Mouse (Mus musculus) liver, adult 2 months (tissue): ENCODE measurements around the gene Saysd1. TPM values are rescaled to one million over a fixed set of nuclear protein-coding genes. Genes with fewer than 3 reads are reported as not detected.

ENCODE experiments used
- DNase-seq: peaks from one replicate; pipeline ENCODE4 v3.0.0-alpha.2; 2011; ENCODE audit warnings: low read depth, low spot score; ENCODE audit errors: extremely low read depth
- H3K27ac ChIP-seq: fragments of 200-500 bp; replicated peaks from 2 replicates; pipeline ENCODE4 v1.5.1; 2012; ENCODE audit warnings: low read depth, mild to moderate bottlenecking, control low read depth, inconsistent platforms, low read length; ENCODE audit not compliant: insufficient read depth
- H3K27me3 ChIP-seq: fragments of 200-500 bp; 2 replicates; pipeline ENCODE4 v1.6.1; 2012; ENCODE audit warnings: mild to moderate bottlenecking, moderate library complexity, low read length, inconsistent platforms; ENCODE audit not compliant: control insufficient read depth, insufficient read depth
- H3K36me3 ChIP-seq: fragments of 200-500 bp; 2 replicates; pipeline ENCODE4 v1.6.1; 2012; ENCODE audit warnings: low read length, inconsistent platforms; ENCODE audit not compliant: control insufficient read depth, insufficient read depth
- H3K4me1 ChIP-seq: fragments of 200-500 bp; 2 replicates; pipeline ENCODE4 v1.6.1; 2011; ENCODE audit warnings: low read length; ENCODE audit not compliant: control insufficient read depth, insufficient read depth
- H3K4me3 ChIP-seq: fragments of 200-500 bp; 2 replicates; pipeline ENCODE4 v1.5.1; 2011; ENCODE audit warnings: low read depth, mild to moderate bottlenecking, control low read depth, low read length, moderate library complexity; ENCODE audit not compliant: insufficient read depth
- H3K79me2 ChIP-seq: fragments of 200-500 bp; 2 replicates; pipeline ENCODE4 v1.6.1; 2012; ENCODE audit warnings: inconsistent platforms, mild to moderate bottlenecking, low read length, moderate library complexity; ENCODE audit not compliant: control insufficient read depth, insufficient read depth
- H3K9ac ChIP-seq: fragments of 200-500 bp; 2 replicates; pipeline ENCODE4 v1.6.1; 2012; ENCODE audit warnings: low read depth, mild to moderate bottlenecking, control low read depth, inconsistent platforms, low read length
- CTCF ChIP-seq: fragments of 200-500 bp; IDR thresholded peaks from 2 replicates; pipeline ENCODE4 v1.5.1; 2011; ENCODE audit warnings: low read depth, low read length, control low read depth
- POLR2A ChIP-seq: fragments of 200-500 bp; IDR thresholded peaks from 2 replicates; pipeline ENCODE4 v1.6.1; 2011; ENCODE audit warnings: low read length, control low read depth; ENCODE audit not compliant: insufficient read depth; ENCODE audit errors: extremely low read depth
- WGBS: fragments of 180-500 bp; shearing (Covaris S2); methylation state at CpG from one replicate; pipeline ENCODE4 v1.1.7; 2018; 5-methylcytosine and 5-hydroxymethylcytosine counted together
- polyA plus RNA-seq: library from polyadenylated mRNA; depleted of rRNA; stranded (reverse); fragments of >200 nt; gene quantifications from 2 replicates; pipeline ENCODE4 v1.2.3, GENCODE M21; 2012
- total RNA-seq: library from RNA; depleted of rRNA; stranded (reverse); fragments of >200 nt; gene quantifications from 2 replicates; pipeline ENCODE4 v1.2.3, GENCODE M21; 2014

Gene Saysd1
- total and polyA plus RNA-seq, 2 experiments = 4.1 to 10.0 TPM

GRCm38 (mm10) chr14:20081084-20081483, 57.2 kb downstream of the Saysd1 start:
- no peak for TF ChIP-seq CTCF
- no peak for TF ChIP-seq POLR2A
- H3K4me1 ChIP-seq = peaks cover 22% of the 10 kb centered on the region
- 25% methylated on average over 1 of the region's 1 CpGs for WGBS

GRCm38 (mm10) chr14:20077181-20077580, 61.2 kb downstream of the Saysd1 start:
- Histone ChIP-seq H3K27me3 (no peaks in the 10 kb centered on the region), H3K4me1 (peaks cover 20% of the 10 kb centered on the region), H3K27ac (no peak overlapping the region), H3K36me3 (peaks cover 13% of the 10 kb centered on the region; the same call in 1 of the 2 replicates), H3K9ac (no peak overlapping the region), H3K4me3 (no peak overlapping the region), H3K79me2 (no peaks in the 10 kb centered on the region; the same call in 1 of the 2 replicates)
- WGBS = 83% methylated on average over 6 of the region's 6 CpGs
- no peak for DNase-seq
- TF ChIP-seq CTCF (no peak), POLR2A (no peak)

More at GRCm38 (mm10) chr14:20081084-20081483, 57.2 kb downstream of the Saysd1 start:
- H3K79me2 ChIP-seq = no peaks in the 10 kb centered on the region; the same call in 1 of the 2 replicates
- H3K27me3 ChIP-seq = no peaks in the 10 kb centered on the region
- H3K27ac ChIP-seq = peak overlapping the region; percentile 72
- H3K4me3 ChIP-seq = no peak overlapping the region
- peak overlapping the region; percentile 47; the same call in 1 of the 2 replicates for H3K9ac ChIP-seq
- DNase-seq = peak; percentile 91
- peaks cover 10% of the 10 kb centered on the region; the same call in 1 of the 2 replicates for H3K36me3 ChIP-seq

GRCm38 (mm10) chr14:20075544-20075943, 62.8 kb downstream of the Saysd1 start:
- peaks cover 9% of the 10 kb centered on the region; the same call in 1 of the 2 replicates for H3K4me1 ChIP-seq
- TF ChIP-seq CTCF = no peak
- no peak for TF ChIP-seq POLR2A
- no peaks in the 10 kb centered on the region for H3K27me3 ChIP-seq
- no peak overlapping the region for H3K4me3 ChIP-seq
- no peaks in the 10 kb centered on the region for H3K79me2 ChIP-seq
- no peak for DNase-seq
- no peak overlapping the region for H3K27ac ChIP-seq
- WGBS = 95% methylated on average over 7 of the region's 7 CpGs
- no peak overlapping the region for H3K9ac ChIP-seq
- peaks cover 13% of the 10 kb centered on the region; the same call in 1 of the 2 replicates for H3K36me3 ChIP-seq

- H3K9ac ChIP-seq = no peak overlapping the region
- 79% methylated on average over 1 of the region's 1 CpGs for WGBS
- H3K27me3 ChIP-seq = no peaks in the 10 kb centered on the region
- no peak for DNase-seq
- H3K27ac ChIP-seq = no peak overlapping the region
- H3K4me1 ChIP-seq = peaks cover 4% of the 10 kb centered on the region; the same call in 1 of the 2 replicates
- H3K36me3 ChIP-seq = peaks cover 13% of the 10 kb centered on the region; the same call in 1 of the 2 replicates
- H3K79me2 ChIP-seq = no peaks in the 10 kb centered on the region
- TF ChIP-seq CTCF = no peak
- no peak for TF ChIP-seq POLR2A
- no peak overlapping the region for H3K4me3 ChIP-seq
Observed at GRCm38 (mm10) chr14:20074759-20075158, 63.6 kb downstream of the Saysd1 start.

- peak; percentile 31 for DNase-seq
- Histone ChIP-seq H3K36me3 (peaks cover 3% of the 10 kb centered on the region; the same call in 1 of the 2 replicates), H3K27ac (no peak overlapping the region), H3K9ac (no peak overlapping the region), H3K27me3 (no peaks in the 10 kb centered on the region), H3K4me3 (no peak overlapping the region), H3K79me2 (no peaks in the 10 kb centered on the region), H3K4me1 (0 out of 2 replicates have a peak, but pooled peaks cover 2% of the 10 kb centered on the region)
- TF ChIP-seq CTCF (peak; percentile 82), POLR2A (no peak)
Observed at GRCm38 (mm10) chr14:20070629-20071028, 67.7 kb downstream of the Saysd1 start.

- 90% methylated on average over 2 of the region's 2 CpGs for WGBS
Observed at GRCm38 (mm10) chr14:20068365-20068764, 70.0 kb downstream of the Saysd1 start.

More at GRCm38 (mm10) chr14:20068365-20068764, 70.0 kb downstream of the Saysd1 start:
- Histone ChIP-seq H3K36me3 (no peaks in the 10 kb centered on the region), H3K4me1 (0 out of 2 replicates have a peak, but pooled peaks cover 2% of the 10 kb centered on the region), H3K4me3 (no peak overlapping the region), H3K9ac (no peak overlapping the region), H3K27ac (no peak overlapping the region), H3K27me3 (no peaks in the 10 kb centered on the region), H3K79me2 (no peaks in the 10 kb centered on the region)
- no peak for DNase-seq
- TF ChIP-seq POLR2A (no peak), CTCF (no peak)
